Mouse (Mus musculus) small intestine, adult 2 months (tissue): ENCODE measurements around the gene 1700010I14Rik. TPM values are rescaled to one million over a fixed set of nuclear protein-coding genes. Genes with fewer than 3 reads are reported as not detected.
A peak's percentile ranks its signal among the peaks of the same experiment; 100 is the strongest.

ENCODE experiments used
- H3K27ac ChIP-seq: fragments of 200-500 bp; 2 replicates; pipeline ENCODE4 v1.5.1; 2012; ENCODE audit warnings: low read depth, low read length, control low read depth, inconsistent platforms; ENCODE audit not compliant: insufficient read depth
- H3K27me3 ChIP-seq: fragments of 200-500 bp; 2 replicates; pipeline ENCODE4 v1.6.1; 2012; ENCODE audit warnings: mild to moderate bottlenecking, moderate library complexity, low read length, inconsistent platforms; ENCODE audit not compliant: control insufficient read depth, insufficient read depth
- H3K36me3 ChIP-seq: fragments of 200-500 bp; 2 replicates; pipeline ENCODE4 v1.6.1; 2012; ENCODE audit warnings: mild to moderate bottlenecking, low read length, control low read depth, inconsistent platforms; ENCODE audit not compliant: control insufficient read depth, insufficient read depth
- H3K4me1 ChIP-seq: fragments of 200-500 bp; 2 replicates; pipeline ENCODE4 v1.6.1; 2012; ENCODE audit warnings: low read length, inconsistent platforms, mixed read lengths; ENCODE audit not compliant: control insufficient read depth, insufficient read depth, insufficient read length
- H3K4me3 ChIP-seq: fragments of 200-500 bp; 2 replicates; pipeline ENCODE4 v1.5.1; 2012; ENCODE audit warnings: low read depth, mild to moderate bottlenecking, control low read depth, inconsistent platforms, low read length, moderate library complexity
- CTCF ChIP-seq: fragments of 200-500 bp; IDR thresholded peaks from 2 replicates; pipeline ENCODE4 v1.5.1; 2012; ENCODE audit warnings: low read depth, mild to moderate bottlenecking, control low read depth, inconsistent platforms, low read length, moderate library complexity, mixed read lengths; ENCODE audit not compliant: insufficient replicate concordance, insufficient read length; ENCODE audit errors: extremely low read depth
- POLR2A ChIP-seq: fragments of 200-500 bp; IDR thresholded peaks from 2 replicates; pipeline ENCODE4 v1.6.1; 2012; ENCODE audit warnings: low read depth, mild to moderate bottlenecking, control low read depth, inconsistent platforms, low read length, moderate library complexity
- WGBS: fragments of 180-500 bp; shearing (Covaris S2); methylation state at CpG from one replicate; pipeline ENCODE4 v1.1.7; 2018; 5-methylcytosine and 5-hydroxymethylcytosine counted together
- polyA plus RNA-seq: library from polyadenylated mRNA; depleted of rRNA; stranded (reverse); fragments of >200 nt; gene quantifications from 2 replicates; pipeline ENCODE4 v1.2.3, GENCODE M21; 2012; rRNA removed

Gene 1700010I14Rik
- polyA plus RNA-seq, result 0.14 TPM in 1 of 2 replicates, not detected in the other

DNA sequence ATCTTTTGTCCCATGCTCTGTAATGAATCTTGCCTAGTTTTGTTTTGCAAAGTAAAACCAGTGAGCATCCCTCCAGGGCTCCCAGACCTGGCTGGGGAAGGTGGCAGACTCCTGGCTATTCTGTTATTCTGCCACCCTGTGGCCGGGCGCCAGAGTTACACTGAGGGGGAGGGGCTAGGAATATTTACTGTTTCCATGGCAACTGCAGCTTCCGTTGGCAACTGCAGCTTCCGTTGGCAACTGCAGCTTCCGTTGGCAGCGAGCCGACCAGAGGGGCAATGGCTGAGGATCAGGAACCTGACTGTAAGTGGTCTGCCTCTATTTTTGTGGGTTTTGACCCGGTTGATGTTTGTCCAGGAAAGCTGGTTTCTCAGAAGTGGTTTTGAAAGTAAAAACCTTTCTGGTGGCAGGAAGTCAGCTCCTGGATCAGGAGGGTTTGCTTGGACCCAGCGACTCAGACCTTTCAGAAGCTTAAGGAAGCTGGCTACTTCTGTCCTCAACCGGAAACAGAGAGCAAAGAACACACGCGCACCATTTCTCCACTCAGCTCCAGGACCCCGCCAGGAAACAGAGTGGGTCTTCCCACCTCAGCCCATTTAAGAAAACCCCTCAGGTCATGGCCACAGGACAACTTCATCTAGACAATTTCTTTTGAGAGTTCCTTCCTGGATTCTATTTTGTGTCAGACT is at the start of gene 1700010I14Rik:
Gene 1700010I14Rik (plus strand): TSS at position 215 of the 689 bp plus-strand sequence.
- H3K4me1 ChIP-seq, result no peaks in the 10 kb centered on the region; the same call in 1 of the 2 replicates
- WGBS, result 7% methylated on average over 13 of the region's 13 CpGs
- TF ChIP-seq CTCF, result peak; percentile 46; the same call in 1 of the 2 replicates
- TF ChIP-seq POLR2A, result no peak
- no peaks in the 10 kb centered on the region for H3K36me3 ChIP-seq
- no peaks in the 10 kb centered on the region for H3K27me3 ChIP-seq
- peak within 1 kb of the TSS; percentile 55 for H3K4me3 ChIP-seq
- H3K27ac ChIP-seq, result no peak within 1 kb of the TSS

DNA sequence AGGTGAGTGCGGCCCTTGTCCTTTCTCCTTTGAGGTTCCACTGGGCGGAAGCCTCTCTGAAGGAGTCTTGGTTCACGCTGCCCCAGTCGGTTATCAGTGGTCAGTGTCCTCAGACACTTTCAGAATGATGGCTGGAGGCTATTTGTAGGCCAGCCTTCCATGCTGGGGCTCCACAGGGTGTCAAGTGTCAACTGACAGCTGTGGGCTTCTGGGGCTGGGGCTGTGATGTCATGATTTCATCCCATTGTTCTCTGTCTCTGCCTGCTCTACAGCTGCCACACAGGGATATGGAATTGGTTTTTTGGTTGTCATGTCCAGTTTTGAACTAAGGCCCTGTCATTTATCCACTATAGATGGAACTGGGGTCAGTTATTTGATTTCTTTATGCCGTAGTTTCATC is 36.5 kb upstream of the 1700010I14Rik start:
- H3K36me3 ChIP-seq, result no peaks in the 10 kb centered on the region
- H3K27ac ChIP-seq, result no peak overlapping the region
- H3K4me1 ChIP-seq, result no peaks in the 10 kb centered on the region
- TF ChIP-seq POLR2A (no peak), CTCF (no peak)
- no peak overlapping the region for H3K4me3 ChIP-seq
- WGBS, result 75% methylated on average over 5 of the region's 5 CpGs
- H3K27me3 ChIP-seq, result no peaks in the 10 kb centered on the region

DNA sequence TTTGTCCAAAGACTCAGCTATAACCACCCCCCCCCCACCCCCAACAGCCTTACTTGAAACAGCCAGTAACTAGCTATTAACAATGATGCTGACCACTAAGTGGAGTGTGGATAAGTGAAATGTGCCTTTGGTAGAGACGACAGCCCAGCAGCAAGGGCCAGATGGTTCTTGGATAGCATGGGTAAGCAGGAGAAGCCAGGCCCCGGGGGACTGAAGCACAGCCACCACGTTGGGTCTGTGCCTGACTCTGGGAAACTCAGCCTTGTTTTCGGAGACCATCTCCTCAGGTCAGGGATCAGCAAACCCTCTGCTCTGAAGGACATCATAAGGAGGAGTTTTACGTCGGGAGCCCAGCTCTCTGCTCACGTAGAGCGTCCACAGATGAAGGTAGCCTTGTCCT is 35.2 kb upstream of the 1700010I14Rik start:
- no peak for TF ChIP-seq CTCF

DNA sequence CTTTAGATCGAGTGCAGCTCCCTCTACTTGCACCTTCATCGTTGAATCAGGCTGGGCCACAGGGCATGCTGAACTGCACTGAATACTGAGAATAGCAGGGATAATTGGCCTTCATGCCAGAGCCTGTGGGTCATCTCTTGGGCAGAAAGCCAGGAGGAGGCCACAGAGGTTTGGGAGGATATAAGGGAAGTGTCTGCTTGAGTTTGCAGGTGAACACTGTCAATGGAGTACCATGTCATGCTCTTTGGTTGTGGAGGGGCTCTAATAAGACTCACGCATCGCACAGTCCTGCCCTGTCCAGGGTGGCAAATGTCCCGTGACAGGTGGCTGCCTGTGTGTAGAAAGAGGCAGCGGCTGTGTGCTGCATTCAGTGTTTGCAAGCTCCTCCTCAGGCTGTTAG is 30.0 kb upstream of the 1700010I14Rik start:
- H3K36me3 ChIP-seq, result no peaks in the 10 kb centered on the region
- no peak for TF ChIP-seq POLR2A
- TF ChIP-seq CTCF, result no peak
- WGBS, result 83% methylated on average over 6 of the region's 6 CpGs

More for the DNA sequence above, 35.2 kb upstream of the 1700010I14Rik start:
- Histone ChIP-seq H3K27ac (no peak overlapping the region), H3K36me3 (no peaks in the 10 kb centered on the region), H3K27me3 (no peaks in the 10 kb centered on the region), H3K4me1 (no peaks in the 10 kb centered on the region), H3K4me3 (no peak overlapping the region)
- WGBS, result 84% methylated on average over 8 of the region's 8 CpGs

DNA sequence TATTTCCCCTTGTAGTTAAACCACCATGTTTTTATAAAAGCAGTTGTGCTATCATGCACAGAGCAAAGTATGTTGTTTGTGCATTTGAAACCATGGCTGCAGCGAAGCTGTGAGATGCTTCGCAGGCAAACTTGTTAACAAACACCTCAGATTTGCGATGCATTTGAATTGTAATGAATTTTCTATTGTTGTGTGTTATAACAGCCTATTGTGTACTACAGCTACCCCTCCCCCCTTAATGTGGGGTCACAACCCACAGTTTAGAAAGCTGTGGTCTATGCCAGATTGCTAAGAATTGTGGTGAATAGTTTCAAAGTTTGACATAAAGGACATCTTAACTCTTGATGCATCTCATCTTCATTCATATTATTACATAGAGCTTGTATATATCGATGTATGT is 27.7 kb upstream of the 1700010I14Rik start:
- WGBS, result 94% methylated on average over 4 of the region's 4 CpGs
- TF ChIP-seq CTCF (no peak), POLR2A (no peak)

More for the DNA sequence above, 30.0 kb upstream of the 1700010I14Rik start:
- H3K27ac ChIP-seq, result no peak overlapping the region
- no peak overlapping the region for H3K4me3 ChIP-seq
- no peaks in the 10 kb centered on the region for H3K4me1 ChIP-seq
- H3K27me3 ChIP-seq, result no peaks in the 10 kb centered on the region

DNA sequence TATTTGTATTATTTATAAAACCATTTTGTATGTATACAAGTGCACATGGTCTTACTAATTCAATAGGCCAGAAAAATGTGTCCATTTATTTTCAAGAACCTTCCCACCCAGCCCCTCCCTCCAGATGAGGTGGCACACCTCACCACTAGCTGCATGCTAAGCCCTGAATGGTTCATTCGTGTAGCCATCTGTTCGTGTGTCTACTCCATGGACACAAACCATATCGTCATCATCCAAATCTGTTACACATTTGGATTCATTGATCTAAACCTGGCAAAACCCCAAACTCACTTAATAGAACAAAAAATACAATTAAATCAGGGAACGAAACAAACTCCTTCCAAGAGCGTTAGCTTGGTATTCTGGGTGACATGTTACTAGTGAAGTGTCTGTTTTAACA is 27.0 kb upstream of the 1700010I14Rik start:
- TF ChIP-seq CTCF (no peak), POLR2A (no peak)
- Histone ChIP-seq H3K27ac (no peak overlapping the region), H3K4me1 (no peaks in the 10 kb centered on the region), H3K4me3 (no peak overlapping the region), H3K27me3 (no peaks in the 10 kb centered on the region), H3K36me3 (no peaks in the 10 kb centered on the region)
- 83% methylated on average over 5 of the region's 5 CpGs for WGBS

More for the DNA sequence above, 27.7 kb upstream of the 1700010I14Rik start:
- Histone ChIP-seq H3K36me3 (no peaks in the 10 kb centered on the region), H3K27me3 (no peaks in the 10 kb centered on the region), H3K27ac (no peak overlapping the region), H3K4me3 (no peak overlapping the region), H3K4me1 (no peaks in the 10 kb centered on the region)

DNA sequence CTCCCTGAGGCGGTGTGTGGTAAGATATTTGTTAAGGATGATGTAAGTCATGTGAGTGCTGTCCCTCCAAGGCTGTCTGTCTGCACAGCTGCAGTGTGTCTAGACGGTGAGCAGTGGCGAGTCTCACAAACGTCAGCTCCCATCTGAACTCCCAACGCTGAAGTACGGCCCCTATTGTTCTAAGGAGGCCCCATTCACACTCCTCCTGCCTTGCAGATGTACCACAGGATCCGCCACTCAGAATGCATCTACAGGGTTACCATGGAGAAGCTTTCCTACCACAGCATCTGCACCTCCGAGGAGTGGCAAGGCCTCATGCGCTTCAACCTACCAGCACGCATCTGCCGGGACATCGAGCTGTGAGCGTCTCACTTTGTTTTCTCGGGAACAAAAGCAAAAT is 26.5 kb upstream of the 1700010I14Rik start:
- Histone ChIP-seq H3K4me1 (no peaks in the 10 kb centered on the region), H3K36me3 (no peaks in the 10 kb centered on the region), H3K27ac (no peak overlapping the region), H3K4me3 (no peak overlapping the region), H3K27me3 (no peaks in the 10 kb centered on the region)
- 78% methylated on average over 14 of the region's 14 CpGs for WGBS
- TF ChIP-seq POLR2A, result no peak
- TF ChIP-seq CTCF, result no peak
